Mouse (Mus musculus): ENCODE data around the gene Supt5.
"Not testable (repeated sequence)": the region's sequence is repeated elsewhere in the genome, so short reads cannot be mapped to it uniquely, and the experiment has no call there.

Gene Supt5

DNA sequence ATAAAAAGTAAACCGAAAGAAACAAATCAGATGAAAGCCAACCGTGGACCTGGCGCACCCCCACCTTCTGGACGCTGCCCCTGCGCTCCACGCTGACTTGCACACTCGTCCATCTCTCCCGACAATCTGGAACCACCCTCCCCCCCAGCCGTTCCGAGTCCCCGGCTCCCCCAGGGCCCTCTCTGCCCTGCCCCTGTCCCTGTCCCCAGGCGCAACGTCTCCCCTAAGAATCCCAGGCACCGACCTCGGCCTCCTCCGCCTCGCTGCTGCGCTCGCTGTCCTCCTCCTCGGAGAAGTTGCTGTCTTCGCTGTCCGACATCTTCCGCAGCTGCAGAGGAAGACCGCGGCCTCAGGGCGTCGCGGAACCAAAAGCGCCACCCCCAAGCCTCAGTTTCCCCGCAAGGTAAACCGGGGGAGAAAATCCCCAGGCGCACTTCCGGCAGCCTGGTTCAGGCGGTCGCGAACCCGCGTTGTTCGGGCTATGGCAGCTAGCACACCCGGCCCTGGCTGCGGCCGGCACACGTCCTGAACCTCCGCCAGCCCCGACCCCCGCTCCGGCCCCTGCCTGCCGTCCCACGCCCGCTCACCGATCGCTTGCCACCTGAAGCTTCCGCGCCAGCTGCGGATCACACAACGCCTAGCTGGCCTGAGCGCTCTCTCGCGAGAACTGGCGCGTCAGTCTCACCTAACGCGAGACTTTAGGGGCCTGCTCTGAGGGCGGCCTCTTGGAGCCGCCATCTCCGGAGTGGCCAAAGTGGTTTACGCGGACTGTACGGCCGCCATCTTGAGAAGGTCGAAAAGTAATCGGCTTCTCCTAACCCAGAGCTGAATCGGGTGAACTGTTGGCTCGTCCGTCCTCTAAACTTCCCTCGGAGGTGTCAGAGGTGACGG lies at the start of gene Supt5:
Gene Supt5 (minus strand): TSS at position 639 of the 891 bp plus-strand sequence.
- DNase-seq (ENCODE audit: low spot score in 2 of 2): peak; percentile 97

- DNase-seq (ENCODE audit: low spot score in 2 of 2): not testable (repeated sequence)
These were observed 48.8 kb upstream of the Supt5 start for GRCm38 (mm10) chr7:28387384-28387783.

GRCm38 (mm10) chr7:28386877-28387276 lies 48.3 kb upstream of the Supt5 start:
- not testable (repeated sequence) for DNase-seq (ENCODE audit: low spot score in 2 of 2)

DNA sequence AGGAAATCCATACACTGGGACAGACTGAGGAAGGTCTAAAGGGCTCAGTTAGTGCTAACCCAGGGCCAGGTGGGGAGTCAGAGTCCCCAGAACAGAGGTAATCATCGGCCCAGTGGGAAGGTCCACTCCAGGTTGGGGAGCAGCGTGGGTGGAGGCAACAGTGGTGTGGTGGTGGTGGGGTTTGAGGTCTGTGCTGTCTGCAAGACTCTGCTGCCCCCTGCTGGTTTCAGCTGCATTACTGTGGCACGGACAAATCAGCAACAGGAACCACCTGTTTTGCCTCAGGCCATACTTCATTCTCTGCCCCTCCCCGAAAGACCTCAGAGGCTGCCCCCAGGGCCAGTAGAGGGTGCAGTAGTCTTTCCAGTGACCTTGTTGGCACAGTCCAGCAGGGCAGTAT lies 47.9 kb upstream of the Supt5 start:
- peak; percentile 82 for DNase-seq (ENCODE audit: low spot score in 2 of 2)

GRCm38 (mm10) chr7:28386007-28386406 lies 47.5 kb upstream of the Supt5 start:
- DNase-seq (ENCODE audit: low spot score in 2 of 2): no peak

DNA sequence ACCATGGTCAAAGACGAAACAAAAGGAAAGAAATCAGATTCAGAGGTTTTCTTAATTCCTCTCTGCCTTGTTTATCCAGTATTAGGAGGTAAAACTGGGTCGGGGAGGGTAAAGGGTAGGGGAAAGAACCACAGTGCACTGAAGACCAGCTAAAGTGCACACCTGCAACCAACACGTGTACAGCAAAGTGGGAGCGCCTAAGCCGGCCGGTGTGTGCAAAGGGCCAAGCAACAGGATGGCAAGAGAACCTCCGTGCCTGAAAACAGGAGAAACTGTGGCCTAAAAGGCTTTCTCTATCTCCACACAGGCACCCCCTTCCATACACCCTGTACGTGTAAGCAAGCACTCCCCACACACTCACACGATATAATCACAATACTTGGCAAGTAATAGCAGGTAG lies 46.6 kb upstream of the Supt5 start:
- DNase-seq (ENCODE audit: low spot score in 2 of 2): no peak

DNA sequence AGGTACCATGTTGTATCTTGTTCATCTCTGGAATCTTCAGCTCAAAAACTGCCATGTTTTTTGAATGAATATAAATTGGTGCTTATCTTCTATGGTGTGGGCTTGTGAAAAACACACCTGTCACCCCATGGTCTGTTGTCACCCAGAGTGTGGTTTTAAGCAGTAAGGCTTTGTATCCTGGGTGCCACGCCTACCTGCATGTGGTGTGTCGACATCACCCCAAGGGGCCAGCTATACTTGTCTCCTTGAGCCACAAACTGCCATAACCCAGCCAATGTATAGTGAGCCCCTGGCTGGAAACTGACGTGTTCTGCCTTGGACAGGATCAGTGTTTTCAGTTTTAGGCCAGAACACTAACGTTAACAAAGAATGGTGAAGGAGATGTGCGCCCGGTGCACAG lies 45.6 kb upstream of the Supt5 start:
- no peak for DNase-seq (ENCODE audit: low spot score in 2 of 2)

DNA sequence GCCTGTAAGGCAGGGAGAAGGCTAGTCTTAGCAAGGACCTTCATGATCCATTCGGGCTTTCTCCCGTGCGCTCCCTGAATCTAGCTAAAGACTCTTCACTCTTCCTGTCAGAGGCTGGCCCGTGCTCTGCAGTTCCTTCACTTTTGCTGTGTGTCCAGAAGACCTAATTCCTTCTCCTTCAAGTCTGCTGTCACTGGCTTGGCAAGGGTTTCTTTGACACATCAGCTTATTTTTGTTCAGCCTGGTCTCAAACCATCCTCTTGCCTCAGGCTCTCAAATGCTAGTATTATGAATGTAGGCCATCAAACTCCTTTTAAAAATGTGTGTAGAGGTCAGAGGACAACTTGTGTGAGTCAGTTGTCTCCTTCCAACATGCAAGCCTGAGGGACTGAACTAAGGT lies 45.1 kb upstream of the Supt5 start:
- no peak for DNase-seq (ENCODE audit: low spot score in 2 of 2)

DNA sequence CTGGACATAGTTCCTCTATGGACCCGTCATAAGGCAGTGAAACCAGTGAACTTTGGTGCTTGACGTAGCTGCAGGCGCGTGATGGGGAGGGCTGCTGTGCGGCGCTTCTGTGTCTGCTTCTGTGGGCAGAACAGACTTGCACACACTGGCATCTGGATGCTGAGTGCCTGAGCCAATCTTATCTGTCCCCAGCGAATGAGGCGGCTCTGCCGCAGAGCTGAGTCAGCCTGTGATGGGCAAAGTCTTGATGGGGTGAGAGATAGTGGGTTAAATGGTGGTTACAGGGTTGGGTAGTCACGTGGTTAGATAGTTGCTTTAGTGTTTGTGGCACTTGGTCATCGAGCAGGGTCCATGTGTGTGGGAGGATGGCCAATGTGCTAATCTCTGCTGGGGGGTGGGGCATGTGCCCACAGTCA lies 44.4 kb upstream of the Supt5 start:
- DNase-seq (ENCODE audit: low spot score in 2 of 2): peak; percentile 59 to 79

DNA sequence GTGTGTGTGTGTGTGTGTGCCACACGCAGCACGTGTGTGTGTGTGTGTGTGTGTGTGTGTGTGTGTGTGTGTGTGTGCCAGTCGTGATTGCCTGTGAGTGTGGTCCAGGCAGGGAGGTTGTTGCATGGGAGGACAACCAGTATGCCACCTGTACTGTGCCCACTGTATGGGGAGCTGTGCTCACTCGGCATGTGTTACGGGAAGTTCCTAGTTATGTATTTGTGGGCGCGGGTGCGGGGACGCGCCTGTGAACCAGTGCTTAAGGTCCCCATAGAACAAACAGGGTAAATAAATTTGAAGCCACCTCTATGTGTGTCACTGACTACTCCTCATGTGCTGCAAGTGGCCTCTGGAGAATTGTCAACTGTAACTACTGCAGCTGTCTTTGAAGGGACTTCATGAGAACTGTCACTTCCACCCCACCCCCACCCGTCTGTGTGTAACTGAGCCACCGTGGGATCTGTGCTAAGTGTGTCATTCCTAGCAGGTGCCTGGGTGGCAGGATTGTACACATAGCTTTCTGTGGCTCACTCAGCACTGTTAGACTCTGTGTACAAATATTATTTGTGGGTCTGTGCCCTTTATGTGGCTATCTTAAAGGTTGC lies 43.9 kb upstream of the Supt5 start:
- peak in 1 of 2 experiments; percentile 55 for DNase-seq (ENCODE audit: low spot score in 2 of 2)

DNA sequence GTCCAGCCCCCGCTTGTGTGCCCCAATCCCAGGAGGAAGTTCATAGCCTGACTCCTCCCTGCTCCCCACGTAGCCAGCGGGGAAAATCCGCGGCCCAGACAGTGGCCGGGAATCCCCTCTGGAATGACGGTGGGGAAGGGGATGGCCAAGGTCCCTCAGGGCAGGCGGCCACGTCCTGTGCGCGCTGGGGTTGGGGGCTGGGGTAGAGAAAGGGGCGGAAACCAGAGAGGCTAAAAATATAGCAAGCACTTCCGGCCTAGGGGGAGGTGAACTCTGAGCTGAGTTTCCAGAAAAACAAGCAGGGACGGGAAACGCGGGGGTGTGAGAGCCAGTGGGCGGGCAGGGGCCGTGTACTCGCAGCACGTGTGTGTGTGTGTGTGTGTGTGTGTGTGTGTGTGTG lies 43.4 kb upstream of the Supt5 start:
- peak in 1 of 2 experiments; percentile 53 for DNase-seq (ENCODE audit: low spot score in 2 of 2)

GRCm38 (mm10) chr7:28381017-28381790 lies 42.7 kb upstream of the Supt5 start:
- DNase-seq (ENCODE audit: low spot score in 2 of 2): no peak

DNA sequence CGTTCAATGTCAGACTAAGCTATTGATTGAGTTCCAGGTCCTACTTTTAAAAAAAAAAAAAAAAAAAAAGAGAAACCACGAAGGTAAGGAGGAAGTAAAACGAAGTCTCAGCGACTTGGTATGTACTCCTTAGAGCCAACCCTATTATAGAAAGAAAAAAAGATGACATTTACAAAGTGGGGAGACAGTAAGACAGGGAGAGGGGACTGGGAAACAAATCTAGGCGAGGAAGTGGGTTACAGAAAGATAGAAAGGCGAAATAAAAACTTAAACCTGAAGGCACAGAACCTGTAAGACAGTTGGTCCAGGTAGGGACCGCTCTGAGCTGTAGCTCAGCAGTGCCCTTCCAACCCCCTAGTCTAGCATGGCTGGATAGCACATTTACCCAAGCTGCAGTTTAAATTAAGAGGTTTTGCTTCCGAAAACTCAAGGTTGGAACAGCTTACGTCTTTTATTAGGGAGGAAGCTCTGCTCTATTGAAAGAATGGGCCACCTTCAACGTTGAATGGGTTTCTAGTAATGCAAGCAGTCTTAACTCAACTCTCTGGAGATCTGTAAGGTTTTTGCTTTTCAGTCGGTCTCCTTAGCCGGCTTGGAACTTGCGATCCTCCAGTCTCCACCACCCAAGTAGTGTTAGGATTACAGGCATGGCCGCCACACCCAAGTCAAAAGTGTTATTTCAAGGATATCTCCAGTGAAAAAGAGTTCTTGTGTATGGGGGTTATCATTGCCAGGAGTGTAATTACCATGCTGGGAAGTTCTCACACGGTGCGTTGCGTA lies 41.9 kb upstream of the Supt5 start, which contains the start of gene Zfp36:
Gene Zfp36 (minus strand): TSS at position 17 of the 780 bp plus-strand sequence.
- DNase-seq (ENCODE audit: low spot score in 2 of 2): no peak

DNA sequence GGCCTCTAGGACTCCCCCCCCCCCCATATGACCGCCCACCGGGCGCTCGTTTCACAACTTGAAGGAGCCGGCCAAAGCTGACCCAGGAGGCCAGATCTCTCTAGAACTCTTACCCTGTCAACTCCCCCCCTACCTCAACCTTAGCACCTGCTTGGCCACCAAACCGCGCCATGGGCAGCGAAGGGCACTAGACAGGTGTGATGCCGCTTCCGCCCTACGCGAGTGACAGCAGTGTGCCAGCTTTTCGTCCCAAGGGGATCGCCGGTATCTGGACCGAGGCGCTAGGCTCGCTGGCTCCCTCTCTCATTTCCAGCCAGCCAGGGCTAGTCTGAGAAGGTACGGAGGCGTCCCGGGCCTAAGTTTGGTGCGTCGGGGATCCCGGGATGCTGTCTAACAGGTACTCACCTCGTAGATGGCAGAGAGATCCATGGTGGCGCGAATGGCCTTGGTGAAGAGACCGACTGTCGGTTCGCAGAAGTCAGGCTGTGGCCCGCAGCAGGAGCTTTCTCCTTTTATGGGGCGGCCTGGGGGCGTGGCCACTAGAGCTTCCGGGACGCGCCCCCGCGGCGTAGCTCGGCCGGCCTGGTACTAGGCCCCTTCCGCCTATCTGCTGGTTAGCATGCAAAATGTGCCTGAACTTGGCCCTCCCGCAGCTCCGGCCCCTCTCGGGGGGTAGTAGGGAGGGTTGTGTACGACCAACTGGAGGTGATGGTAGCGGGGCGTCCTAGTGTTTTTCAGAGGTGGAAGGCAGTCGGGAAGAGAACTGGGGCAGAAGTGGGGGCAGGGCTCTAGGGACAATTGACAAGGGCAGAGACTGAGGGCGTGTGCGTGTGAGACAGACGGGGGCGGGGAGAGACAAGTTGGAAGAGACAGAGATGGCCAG lies 40.5 kb upstream of the Supt5 start:
- peak; percentile 64 to 81 for DNase-seq (ENCODE audit: low spot score in 2 of 2)

GRCm38 (mm10) chr7:28378066-28378690 lies 39.6 kb upstream of the Supt5 start:
- no peak for DNase-seq (ENCODE audit: low spot score in 2 of 2)

- DNase-seq (ENCODE audit: low spot score in 2 of 2): no peak
These were observed 38.9 kb upstream of the Supt5 start for GRCm38 (mm10) chr7:28377190-28378065.

DNA sequence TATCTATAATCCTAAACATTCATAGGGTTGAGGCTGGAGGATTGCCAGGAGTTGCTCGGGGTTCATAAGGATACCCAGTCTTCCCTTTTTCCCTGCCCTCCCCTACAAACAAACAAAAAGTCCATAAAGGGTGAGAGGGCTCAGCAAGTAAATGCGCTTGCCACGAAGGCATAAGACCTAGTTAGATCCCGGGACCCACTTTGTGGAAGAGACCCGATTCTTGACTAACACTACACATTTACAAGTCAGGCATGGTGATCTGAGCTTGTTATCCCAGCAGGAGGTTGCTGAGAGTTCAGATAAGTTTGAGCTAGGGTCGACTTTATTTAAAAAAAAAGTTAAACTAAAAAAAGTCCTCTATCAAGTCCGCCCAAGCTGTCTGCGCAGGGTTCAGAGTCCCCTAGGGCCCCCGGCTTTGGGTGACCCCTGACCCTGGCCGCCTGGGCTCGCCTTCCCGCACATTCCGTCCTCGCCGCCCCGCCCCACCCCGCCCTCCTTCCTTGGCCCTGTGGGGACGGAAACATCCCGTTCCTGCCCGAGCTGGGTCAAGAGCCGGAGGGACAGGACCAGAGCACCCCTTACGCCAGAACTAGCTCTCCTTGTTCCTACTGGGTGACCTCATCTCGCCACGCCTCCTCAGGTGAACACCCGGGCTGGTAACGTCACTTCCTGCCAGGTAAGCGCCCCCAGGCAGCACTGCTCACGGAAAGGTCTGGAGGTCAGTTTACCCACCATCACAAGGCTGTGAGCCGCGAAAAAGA lies 37.6 kb upstream of the Supt5 start:
- DNase-seq (ENCODE audit: low spot score in 2 of 2): no peak
